Mouse (Mus musculus) forebrain, embryonic 10.5 days (tissue): Measurements from ENCODE around the gene Brsk2. TPM values are rescaled to one million over a fixed set of nuclear protein-coding genes. Genes with fewer than 3 reads are reported as not detected.

Experiments
- DNase-seq: peaks from one replicate; pipeline ENCODE4 v3.0.0-alpha.2; 2017; ENCODE audit warnings: low spot score; ENCODE audit errors: extremely low spot score
- H3K27ac ChIP-seq: fragments of 300-500 bp; sonication (generic); 2 replicates; pipeline ENCODE4 v1.5.1; 2016; ENCODE audit warnings: mild to moderate bottlenecking
- H3K27me3 ChIP-seq: fragments of 300-500 bp; sonication (generic); 2 replicates; pipeline ENCODE4 v1.6.1; 2016; ENCODE audit warnings: mild to moderate bottlenecking; ENCODE audit not compliant: poor library complexity, severe bottlenecking
- H3K36me3 ChIP-seq: fragments of 300-500 bp; sonication (generic); replicated peaks from 2 replicates; pipeline ENCODE4 v1.6.1; 2016; ENCODE audit warnings: mild to moderate bottlenecking, moderate library complexity
- H3K4me1 ChIP-seq: fragments of 300-500 bp; sonication (generic); 2 replicates; pipeline ENCODE4 v1.6.1; 2016
- H3K4me3 ChIP-seq: fragments of 300-500 bp; sonication (generic); 2 replicates; pipeline ENCODE4 v1.5.1; 2016; ENCODE audit warnings: mild to moderate bottlenecking, moderate library complexity
- H3K9me3 ChIP-seq: fragments of 300-500 bp; sonication (generic); 2 replicates; pipeline ENCODE4 v1.6.1; 2016; ENCODE audit warnings: mild to moderate bottlenecking, moderate library complexity
- WGBS: fragments of 180-500 bp; shearing (Covaris S2); methylation state at CpG from one replicate; pipeline ENCODE4 v1.1.7; 2016; 5-methylcytosine and 5-hydroxymethylcytosine counted together
- microRNA-seq: library from miRNA; unstranded; fragments of <30 nt; microRNA quantifications from one replicate; pipeline ENCODE4, GENCODE M21; 2017
- polyA plus RNA-seq: library from polyadenylated mRNA; unstranded; fragments of >200 nt; fragmentation: Nextera tagmentation; extraction: Ambion mirVana; gene quantifications from 2 replicates; pipeline ENCODE4 v1.2.1, GENCODE M21; 2016

Brsk2 gene
- polyA plus RNA-seq, 1 experiment from 2014 or later = 6.0 TPM

DNA sequence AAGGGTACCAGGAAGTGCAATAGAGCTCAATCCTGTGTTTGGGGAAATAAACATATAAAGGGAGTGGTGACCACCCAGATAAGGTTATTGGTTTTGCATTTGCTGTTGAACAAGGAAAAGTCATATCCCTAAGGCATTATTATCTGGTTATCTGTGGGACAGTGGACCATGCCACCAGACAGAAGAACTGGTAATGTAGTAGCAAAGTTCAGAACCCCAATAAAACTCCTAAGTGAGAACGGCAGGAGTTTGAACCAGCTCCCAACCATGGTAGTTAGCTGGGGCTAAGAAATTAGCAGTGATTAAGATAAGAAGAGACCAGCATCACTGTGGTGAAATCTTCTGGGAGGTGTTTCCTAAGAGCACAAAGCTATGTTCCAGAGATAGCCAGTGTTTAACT, 96.4 kb downstream of the Brsk2 start:
- 91% methylated on average over 1 of the region's 1 CpGs for WGBS
- Histone ChIP-seq H3K9me3 (no peaks in the 10 kb centered on the region), H3K36me3 (peaks cover 17% of the 10 kb centered on the region), H3K27me3 (no peaks in the 10 kb centered on the region), H3K27ac (0 out of 2 replicates have a peak overlapping the region, but pooled peaks have one; percentile 20), H3K4me1 (peaks cover 29% of the 10 kb centered on the region), H3K4me3 (no peak overlapping the region)
- no peak for DNase-seq

DNA sequence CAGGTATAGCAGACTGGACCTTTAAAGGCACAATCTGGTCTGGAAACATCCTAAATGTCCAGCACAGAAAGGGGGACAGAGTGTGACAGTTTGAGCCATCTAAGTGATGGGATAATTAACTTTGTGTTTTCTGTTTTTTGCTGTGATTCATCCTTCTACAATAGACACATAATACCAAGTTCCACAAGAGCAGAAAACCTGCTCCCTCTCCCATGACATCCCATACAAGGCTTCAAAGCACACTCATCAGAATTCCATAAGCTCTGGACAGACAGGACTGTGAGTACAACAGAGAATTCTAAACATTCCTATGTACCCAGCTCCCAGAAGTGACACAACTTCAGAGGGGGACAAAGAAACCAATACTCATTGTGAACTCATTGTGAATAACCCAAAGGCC, 101.0 kb downstream of the Brsk2 start:
- Histone ChIP-seq H3K27ac (no peak overlapping the region), H3K9me3 (no peaks in the 10 kb centered on the region), H3K36me3 (peaks cover 47% of the 10 kb centered on the region), H3K4me3 (no peak overlapping the region), H3K4me1 (peaks cover 12% of the 10 kb centered on the region), H3K27me3 (no peaks in the 10 kb centered on the region)
- DNase-seq = no peak

Small RNA genes within 50 kb of the gene (microRNA-seq; reads per million reads assigned to microRNA genes)
- gene Mir3104 = not detected

Other genes starting within 250 kb of the Brsk2 start
- gene Muc5ac, start 160.8 kb upstream of the Brsk2 start, polyA plus RNA-seq = not detected in 2 replicates
- gene Muc5b, start 110.7 kb upstream of the Brsk2 start, polyA plus RNA-seq = 0.01 TPM in 2 replicates
- gene Tollip, start 31.2 kb upstream of the Brsk2 start, polyA plus RNA-seq = 51.2 and 53.2 TPM in 2 replicates
- 60.9 and 65.7 TPM in 2 replicates for gene Mob2, start 111.3 kb downstream of the Brsk2 start, polyA plus RNA-seq
- gene Dusp8, start 146.1 kb downstream of the Brsk2 start, polyA plus RNA-seq = 3.6 and 7.3 TPM in 2 replicates
- gene Gm45618, start 171.0 kb downstream of the Brsk2 start, polyA plus RNA-seq = 0.38 TPM in 1 of 2 replicates, not detected in the other
- not detected in 2 replicates for gene Gm39115, start 186.3 kb downstream of the Brsk2 start, polyA plus RNA-seq
- gene Gm45337, start 194.9 kb downstream of the Brsk2 start, polyA plus RNA-seq = not detected in 2 replicates
- gene Gm29735, start 207.4 kb downstream of the Brsk2 start, polyA plus RNA-seq = not detected in 2 replicates
- not detected in 2 replicates for gene Gm4553, start 216.0 kb downstream of the Brsk2 start, polyA plus RNA-seq
- not detected in 2 replicates for gene Krtap5-2, start 226.3 kb downstream of the Brsk2 start, polyA plus RNA-seq
- not detected in 2 replicates for gene Gm10153, start 240.6 kb downstream of the Brsk2 start, polyA plus RNA-seq